Mouse (Mus musculus): Measurements from ENCODE around the gene Podxl. TPM values are rescaled to one million over a fixed set of nuclear protein-coding genes. Genes with fewer than 3 reads are reported as not detected.

The Podxl gene
- polyA plus RNA-seq (2015; fragmentation: Nextera tagmentation; extraction: Ambion mirVana) = 17.5 and 20.7 TPM in 2 replicates

GRCm38 (mm10) chr6:31563235-31564181 lies at the start of gene Podxl:
TSS of gene Podxl (minus strand) at chr6:31563981.
- Histone ChIP-seq H3K4me2 (peak within 1 kb of the TSS; percentile 87), H3K9me3 (replicated peaks) (no peaks in the 10 kb centered on the region), H3K4me3 (peak within 1 kb of the TSS; percentile 61), H3K9ac (peak within 1 kb of the TSS; percentile 77), H3K4me1 (replicated peaks) (peaks cover 28% of the 10 kb centered on the region), H3K36me3 (no peaks in the 10 kb centered on the region), H3K27me3 (peaks cover 15% of the 10 kb centered on the region), H3K27ac (peak within 1 kb of the TSS; percentile 63)
- peak; percentile 88 for ATAC-seq (replicated peaks; ENCODE audit: insufficient number of reproducible peaks, insufficient read depth, low FRiP score, low read depth)
- WGBS = under 1% methylated on average over 86 of the region's 91 CpGs

- no peak for ATAC-seq (replicated peaks; ENCODE audit: insufficient number of reproducible peaks, insufficient read depth, low FRiP score, low read depth)
- no peak overlapping the region for H3K4me3 ChIP-seq
- peaks cover 28% of the 10 kb centered on the region for H3K4me1 ChIP-seq (replicated peaks)
- H3K27ac ChIP-seq = peak overlapping the region; percentile 70
- no peaks in the 10 kb centered on the region for H3K9me3 ChIP-seq (replicated peaks)
- WGBS = 29% methylated on average over 17 of the region's 17 CpGs
- H3K27me3 ChIP-seq = no peaks in the 10 kb centered on the region
- peak overlapping the region; percentile 4; the same call in 1 of the 2 replicates for H3K4me2 ChIP-seq
- no peaks in the 10 kb centered on the region for H3K36me3 ChIP-seq
- H3K9ac ChIP-seq = no peak overlapping the region
These were observed 48.9 kb upstream of the Podxl start for GRCm38 (mm10) chr6:31612560-31613270.

- WGBS = 69% methylated on average over 4 of the region's 4 CpGs
- no peak for ATAC-seq (replicated peaks; ENCODE audit: insufficient number of reproducible peaks, insufficient read depth, low FRiP score, low read depth)
- H3K27ac ChIP-seq = no peak overlapping the region
- H3K36me3 ChIP-seq = no peaks in the 10 kb centered on the region
- no peak overlapping the region for H3K4me2 ChIP-seq
- H3K9me3 ChIP-seq (replicated peaks) = no peaks in the 10 kb centered on the region
- H3K27me3 ChIP-seq = no peaks in the 10 kb centered on the region
- H3K9ac ChIP-seq = no peak overlapping the region
- H3K4me1 ChIP-seq (replicated peaks) = peaks cover 14% of the 10 kb centered on the region
- H3K4me3 ChIP-seq = no peak overlapping the region
These were observed 42.6 kb upstream of the Podxl start for GRCm38 (mm10) chr6:31606429-31606828.

DNA sequence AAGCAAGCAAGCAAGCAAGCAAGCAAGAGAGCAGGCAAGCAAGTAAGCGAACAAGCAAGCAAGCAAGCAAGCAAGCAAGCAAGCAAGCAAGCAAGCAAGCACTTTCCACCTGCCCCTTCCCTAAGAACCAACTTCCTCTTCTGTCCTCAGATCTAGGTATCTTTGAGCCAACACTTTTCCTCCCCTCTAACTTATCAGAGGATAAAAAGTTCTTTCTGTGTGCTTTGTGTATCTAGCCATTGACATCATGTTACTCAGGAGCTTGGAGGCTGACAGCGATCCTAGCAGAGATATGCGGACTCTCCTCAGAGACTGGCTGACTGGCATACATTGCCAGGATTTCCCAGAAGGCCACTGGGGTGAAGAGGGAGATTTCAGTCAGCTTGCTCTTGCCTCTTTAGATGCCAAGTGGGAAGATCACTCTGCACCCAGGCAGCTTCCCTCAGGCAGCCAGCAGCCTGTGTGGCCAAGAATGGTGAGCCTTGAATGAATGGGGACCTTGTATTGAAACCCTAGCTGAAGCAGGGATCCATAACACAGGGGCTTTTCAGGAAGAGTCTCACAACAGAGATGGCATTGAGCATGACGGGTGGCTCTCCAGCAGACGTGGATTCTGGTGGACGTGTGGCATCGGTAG lies 41.0 kb upstream of the Podxl start:
- 82% methylated on average over 7 of the region's 7 CpGs for WGBS
- H3K9ac ChIP-seq = no peak overlapping the region
- H3K27ac ChIP-seq = no peak overlapping the region
- no peaks in the 10 kb centered on the region for H3K36me3 ChIP-seq
- H3K4me2 ChIP-seq = no peak overlapping the region
- no peak for ATAC-seq (replicated peaks; ENCODE audit: insufficient number of reproducible peaks, insufficient read depth, low FRiP score, low read depth)
- H3K4me3 ChIP-seq = no peak overlapping the region
- H3K27me3 ChIP-seq = no peaks in the 10 kb centered on the region
- no peaks in the 10 kb centered on the region for H3K9me3 ChIP-seq (replicated peaks)
- peaks cover 25% of the 10 kb centered on the region for H3K4me1 ChIP-seq (replicated peaks)

GRCm38 (mm10) chr6:31602489-31602888 lies 38.7 kb upstream of the Podxl start:
- ATAC-seq (replicated peaks; ENCODE audit: insufficient number of reproducible peaks, insufficient read depth, low FRiP score, low read depth) = no peak
- 54% methylated on average over 4 of the region's 4 CpGs for WGBS
- Histone ChIP-seq H3K36me3 (no peaks in the 10 kb centered on the region), H3K9me3 (replicated peaks) (no peaks in the 10 kb centered on the region), H3K9ac (no peak overlapping the region), H3K4me1 (replicated peaks) (peaks cover 27% of the 10 kb centered on the region), H3K4me2 (no peak overlapping the region), H3K27ac (no peak overlapping the region), H3K4me3 (no peak overlapping the region), H3K27me3 (no peaks in the 10 kb centered on the region)

GRCm38 (mm10) chr6:31601131-31601530 lies 37.4 kb upstream of the Podxl start:
- no peak for ATAC-seq (replicated peaks; ENCODE audit: insufficient number of reproducible peaks, insufficient read depth, low FRiP score, low read depth)
- Histone ChIP-seq H3K4me1 (replicated peaks) (peaks cover 37% of the 10 kb centered on the region), H3K9me3 (replicated peaks) (no peaks in the 10 kb centered on the region), H3K4me2 (no peak overlapping the region), H3K27ac (peak overlapping the region; percentile 46), H3K4me3 (no peak overlapping the region), H3K9ac (no peak overlapping the region), H3K36me3 (no peaks in the 10 kb centered on the region), H3K27me3 (no peaks in the 10 kb centered on the region)
- 16% methylated on average over 3 of the region's 3 CpGs for WGBS

DNA sequence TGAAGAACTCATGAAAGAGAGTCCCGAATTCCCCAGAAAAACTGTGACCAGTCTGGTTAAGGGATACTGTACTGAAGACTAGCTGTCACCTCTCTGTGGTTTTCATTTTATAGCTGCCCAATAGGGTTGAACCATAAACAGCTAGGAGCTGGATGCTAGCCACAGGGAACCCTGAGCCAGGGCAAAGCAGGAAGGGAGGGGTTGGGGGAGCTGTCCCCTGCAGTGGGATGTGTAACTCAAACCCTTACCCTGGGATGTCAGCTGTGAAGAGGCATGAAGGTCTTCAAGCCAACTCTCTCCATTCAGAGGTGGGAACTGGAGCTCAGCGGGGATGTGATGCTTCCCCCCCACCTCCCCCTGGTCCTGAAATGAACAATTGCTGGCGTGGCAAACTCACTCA lies 36.1 kb upstream of the Podxl start:
- WGBS = 45% methylated on average over 3 of the region's 3 CpGs
- no peak overlapping the region for H3K4me2 ChIP-seq
- no peak overlapping the region for H3K9ac ChIP-seq
- H3K9me3 ChIP-seq (replicated peaks) = no peaks in the 10 kb centered on the region
- ATAC-seq (replicated peaks; ENCODE audit: insufficient number of reproducible peaks, insufficient read depth, low FRiP score, low read depth) = no peak
- H3K4me3 ChIP-seq = no peak overlapping the region
- no peaks in the 10 kb centered on the region for H3K36me3 ChIP-seq
- H3K4me1 ChIP-seq (replicated peaks) = peaks cover 37% of the 10 kb centered on the region
- no peaks in the 10 kb centered on the region for H3K27me3 ChIP-seq
- no peak overlapping the region for H3K27ac ChIP-seq

DNA sequence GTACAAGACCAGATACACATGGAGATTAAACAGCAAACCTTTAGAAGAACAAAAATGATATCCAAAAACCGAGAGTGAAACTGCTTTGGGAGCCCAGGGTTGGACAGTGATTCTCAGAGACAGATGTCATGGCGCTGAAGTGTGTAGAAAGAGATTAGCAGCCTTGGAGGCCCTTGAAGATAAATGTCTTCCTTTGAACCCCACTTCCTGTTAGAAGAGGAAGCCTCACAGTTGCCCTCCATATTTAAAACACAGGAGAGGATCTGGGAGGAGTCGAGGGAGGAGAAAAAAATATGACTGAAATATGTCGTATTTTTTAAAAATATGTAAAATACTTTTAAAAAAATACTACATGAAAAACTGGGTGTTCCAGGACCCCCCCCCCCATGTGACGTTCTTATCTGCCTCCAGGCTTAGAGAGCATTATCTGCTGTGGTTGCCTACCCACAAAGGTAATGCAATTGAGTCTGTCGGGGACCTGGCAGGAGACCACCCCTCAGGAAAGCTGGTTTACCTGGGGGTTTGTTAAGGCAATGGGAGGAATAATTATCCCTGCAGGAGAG lies 34.6 kb upstream of the Podxl start:
- Histone ChIP-seq H3K27ac (no peak overlapping the region), H3K36me3 (no peaks in the 10 kb centered on the region), H3K27me3 (no peaks in the 10 kb centered on the region), H3K4me2 (no peak overlapping the region), H3K9ac (no peak overlapping the region), H3K4me1 (replicated peaks) (peaks cover 37% of the 10 kb centered on the region), H3K9me3 (replicated peaks) (no peaks in the 10 kb centered on the region), H3K4me3 (no peak overlapping the region)
- WGBS = 61% methylated on average over 6 of the region's 6 CpGs
- no peak for ATAC-seq (replicated peaks; ENCODE audit: insufficient number of reproducible peaks, insufficient read depth, low FRiP score, low read depth)

DNA sequence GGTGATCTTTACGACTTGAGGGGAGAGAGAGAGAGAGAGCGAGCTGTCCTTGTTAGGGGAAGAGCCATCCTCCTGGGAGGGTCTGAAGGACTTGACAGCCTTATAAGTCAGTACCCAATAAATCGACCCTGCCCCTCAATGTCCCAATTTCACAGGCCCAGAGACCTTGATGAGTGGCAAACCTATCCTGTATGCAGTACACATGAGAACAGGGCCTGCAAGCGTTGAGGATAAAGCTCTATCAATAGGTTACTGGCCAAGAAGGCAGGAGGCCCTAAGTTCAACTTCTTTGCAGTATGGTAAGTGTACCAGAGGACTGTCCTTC lies 33.3 kb upstream of the Podxl start:
- Histone ChIP-seq H3K27me3 (no peaks in the 10 kb centered on the region), H3K4me3 (no peak overlapping the region), H3K27ac (peak overlapping the region; percentile 66), H3K4me1 (replicated peaks) (peaks cover 39% of the 10 kb centered on the region), H3K9me3 (replicated peaks) (no peaks in the 10 kb centered on the region), H3K4me2 (no peak overlapping the region), H3K36me3 (no peaks in the 10 kb centered on the region), H3K9ac (no peak overlapping the region)
- WGBS = 48% methylated on average over 4 of the region's 4 CpGs
- ATAC-seq (replicated peaks; ENCODE audit: insufficient number of reproducible peaks, insufficient read depth, low FRiP score, low read depth) = no peak

DNA sequence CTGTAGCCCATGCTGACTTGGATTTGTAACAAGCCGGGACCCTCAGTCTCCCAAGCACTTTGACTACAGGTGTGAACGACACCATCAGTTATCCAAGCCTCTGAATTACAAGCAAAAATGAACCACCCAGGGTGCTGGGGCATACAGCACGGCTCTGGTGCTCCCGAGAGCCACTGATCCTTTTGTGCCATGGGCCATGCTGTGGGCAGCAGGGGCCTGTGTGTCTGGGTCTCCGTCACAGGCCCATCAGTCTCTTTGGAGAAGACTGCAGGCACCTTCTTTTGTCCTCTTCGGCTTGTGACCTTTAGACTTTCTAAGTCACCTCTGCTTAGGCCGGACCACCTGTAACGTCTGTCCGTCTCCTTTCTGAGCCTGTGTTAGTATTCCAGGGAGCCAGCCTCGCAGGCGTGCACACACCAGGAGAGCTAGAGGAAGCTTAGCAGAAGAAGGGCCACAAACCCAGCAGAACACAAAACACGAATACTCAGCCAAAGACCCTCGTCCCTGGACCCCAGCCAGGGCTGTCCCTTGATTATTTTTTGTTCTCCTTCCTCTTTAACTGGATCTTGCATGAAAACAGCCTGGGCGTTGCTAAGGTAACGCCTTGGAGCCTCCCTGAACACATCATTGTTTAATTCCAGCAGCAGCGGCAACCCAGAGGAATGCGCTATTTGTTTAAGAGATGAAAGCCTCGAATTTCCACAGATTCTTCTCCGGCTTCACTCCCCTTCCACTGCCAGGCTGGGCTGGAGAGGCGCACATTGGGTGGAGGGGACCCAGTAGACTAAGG lies 32.8 kb upstream of the Podxl start:
- no peak overlapping the region for H3K4me2 ChIP-seq

More for the DNA sequence above, 32.8 kb upstream of the Podxl start:
- peak; percentile 60; the same call in 1 of the 2 replicates for ATAC-seq (replicated peaks; ENCODE audit: insufficient number of reproducible peaks, insufficient read depth, low FRiP score, low read depth)
- Histone ChIP-seq H3K9ac (no peak overlapping the region), H3K27ac (peak overlapping the region; percentile 66), H3K27me3 (no peaks in the 10 kb centered on the region), H3K9me3 (replicated peaks) (no peaks in the 10 kb centered on the region), H3K36me3 (no peaks in the 10 kb centered on the region), H3K4me3 (no peak overlapping the region), H3K4me1 (replicated peaks) (peaks cover 35% of the 10 kb centered on the region)
- 51% methylated on average over 20 of the region's 20 CpGs for WGBS

Data from heart, embryonic 15.5 days (tissue).